Mouse (Mus musculus): ENCODE data around the gene Sec61a2.
A peak's percentile ranks its signal among the peaks of the same experiment; 100 is the strongest.

The Sec61a2 gene

GRCm38 (mm10) chr2:5894843-5895570 lies at the start of gene Sec61a2:
Sec61a2 (minus strand) TSS chr2:5895432.
- DNase-seq (ENCODE audit: low read depth): peak; percentile 96

GRCm38 (mm10) chr2:5943071-5943470 lies 47.8 kb upstream of the Sec61a2 start:
- no peak for DNase-seq (ENCODE audit: low read depth)

- peak; percentile 37 for DNase-seq (ENCODE audit: low read depth)
These were observed 47.3 kb upstream of the Sec61a2 start, which contains the start of gene Dhtkd1 for GRCm38 (mm10) chr2:5942416-5943032. Dhtkd1 (minus strand) TSS chr2:5942792.

GRCm38 (mm10) chr2:5941861-5942415 lies 46.7 kb upstream of the Sec61a2 start:
- DNase-seq (ENCODE audit: low read depth): no peak

GRCm38 (mm10) chr2:5940936-5941335 lies 45.7 kb upstream of the Sec61a2 start:
- DNase-seq (ENCODE audit: low read depth): no peak

GRCm38 (mm10) chr2:5939911-5940310 lies 44.7 kb upstream of the Sec61a2 start:
- no peak for DNase-seq (ENCODE audit: low read depth)

- no peak for DNase-seq (ENCODE audit: low read depth)
These were observed 44.1 kb upstream of the Sec61a2 start for GRCm38 (mm10) chr2:5939319-5939718.

GRCm38 (mm10) chr2:5936550-5936949 lies 41.3 kb upstream of the Sec61a2 start:
- DNase-seq (ENCODE audit: low read depth): no peak

GRCm38 (mm10) chr2:5936068-5936467 lies 40.8 kb upstream of the Sec61a2 start:
- no peak for DNase-seq (ENCODE audit: low read depth)

GRCm38 (mm10) chr2:5934936-5935335 lies 39.7 kb upstream of the Sec61a2 start:
- no peak for DNase-seq (ENCODE audit: low read depth)

GRCm38 (mm10) chr2:5931938-5932337 lies 36.7 kb upstream of the Sec61a2 start:
- DNase-seq (ENCODE audit: low read depth): no peak

- DNase-seq (ENCODE audit: low read depth): no peak
These were observed 35.2 kb upstream of the Sec61a2 start for GRCm38 (mm10) chr2:5930291-5931054.

- no peak for DNase-seq (ENCODE audit: low read depth)
These were observed 34.6 kb upstream of the Sec61a2 start for GRCm38 (mm10) chr2:5929793-5930192.

GRCm38 (mm10) chr2:5927481-5927880 lies 32.2 kb upstream of the Sec61a2 start:
- DNase-seq (ENCODE audit: low read depth): no peak

GRCm38 (mm10) chr2:5923786-5924185 lies 28.6 kb upstream of the Sec61a2 start:
- no peak for DNase-seq (ENCODE audit: low read depth)

GRCm38 (mm10) chr2:5922823-5923222 lies 27.6 kb upstream of the Sec61a2 start:
- no peak for DNase-seq (ENCODE audit: low read depth)

- no peak for DNase-seq (ENCODE audit: low read depth)
These were observed 16.2 kb upstream of the Sec61a2 start for GRCm38 (mm10) chr2:5911282-5911965.

GRCm38 (mm10) chr2:5906625-5907024 lies 11.4 kb upstream of the Sec61a2 start:
- DNase-seq (ENCODE audit: low read depth): peak; percentile 80

- DNase-seq (ENCODE audit: low read depth): no peak
These were observed 10.9 kb upstream of the Sec61a2 start for GRCm38 (mm10) chr2:5906092-5906491.

- peak; percentile 33 for DNase-seq (ENCODE audit: low read depth)
These were observed 4.9 kb upstream of the Sec61a2 start for GRCm38 (mm10) chr2:5900145-5900544.

GRCm38 (mm10) chr2:5894296-5894695 lies 936 bp downstream of the Sec61a2 start:
- peak; percentile 19 for DNase-seq (ENCODE audit: low read depth)

- DNase-seq (ENCODE audit: low read depth): no peak
These were observed 5.8 kb downstream of the Sec61a2 start for GRCm38 (mm10) chr2:5889412-5889811.

All from naive thymus-derived CD4-positive, alpha-beta T cell, adult 2 months (primary cell).